Mouse (Mus musculus): Measurements from ENCODE around the gene 2610021A01Rik.
A peak's percentile ranks its signal among the peaks of the same experiment; 100 is the strongest.

DNA sequence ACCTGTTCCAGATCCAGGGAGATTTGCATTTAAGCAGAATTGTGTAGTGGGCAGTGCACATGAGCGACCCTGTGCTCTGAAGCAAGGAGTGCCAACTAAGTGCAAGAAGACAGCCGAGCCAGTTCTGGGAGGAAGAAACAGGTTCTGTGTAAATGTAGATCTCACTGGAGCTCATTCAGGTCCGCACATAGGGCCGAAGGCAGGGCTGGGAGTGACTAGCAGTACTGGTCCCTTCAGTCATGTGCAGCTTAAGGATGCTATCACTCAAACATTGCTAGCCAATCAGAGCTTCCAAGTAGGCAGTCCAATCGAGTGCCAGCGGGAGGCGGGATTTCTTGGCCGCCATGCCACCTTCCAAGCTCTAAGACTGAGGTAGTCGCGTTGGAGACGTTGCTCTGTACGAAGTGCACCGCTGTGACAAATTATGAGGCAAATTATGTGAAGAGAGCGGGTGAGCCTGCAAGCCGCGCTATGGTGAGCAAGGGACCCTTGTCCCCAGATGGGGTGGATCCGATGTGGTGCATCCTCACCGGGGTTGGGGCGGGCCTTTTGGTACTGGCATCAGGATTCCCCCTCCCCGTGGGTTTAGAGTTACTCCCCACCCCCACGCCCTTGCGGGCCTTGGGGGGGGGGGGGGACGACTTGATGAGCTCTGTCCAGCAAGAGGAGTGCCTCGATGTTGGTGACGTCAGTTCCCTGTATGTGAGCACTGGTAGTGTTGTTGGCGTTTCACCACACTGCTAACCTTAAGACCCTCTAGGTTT, 34.4 kb downstream of the 2610021A01Rik start:
- TF ChIP-seq CTCF (IDR thresholded peaks at IDR 0.05; ENCODE audit: control insufficient read depth, insufficient read depth, insufficient read length) (no peak), USF1 (IDR thresholded peaks at IDR 0.05; ENCODE audit: low read depth) (peak; percentile 78), MYOG (IDR thresholded peaks at IDR 0.05; ENCODE audit: control insufficient read depth, extremely low read depth, insufficient read length) (no peak), MYOD1 (IDR thresholded peaks at IDR 0.05; ENCODE audit: control insufficient read depth, insufficient read length, low read depth) (no peak), MAX (IDR thresholded peaks at IDR 0.05) (no peak), CEBPB (IDR thresholded peaks at IDR 0.05; ENCODE audit: low read depth) (no peak)

Data from C2C12 (cell line).